Mouse (Mus musculus) stomach, postnatal 0 days (tissue): ENCODE measurements around the gene Gm21094. TPM values are rescaled to one million over a fixed set of nuclear protein-coding genes. Genes with fewer than 3 reads are reported as not detected.
"Not testable (repeated sequence)": the region's sequence is repeated elsewhere in the genome, so short reads cannot be mapped to it uniquely, and the experiment has no call there.

Experiments used
- ATAC-seq: fragments of 200-750 bp; cut with Nextera tagmentation; 2 replicates; pipeline ENCODE4 v1.8.0; 2017; ENCODE audit not compliant: low FRiP score, low TSS enrichment
- DNase-seq: peaks from one replicate; pipeline ENCODE4 v3.0.0-alpha.2; 2016; ENCODE audit warnings: low spot score
- H3K27ac ChIP-seq: fragments of 300-500 bp; sonication (generic); replicated peaks from 2 replicates; pipeline ENCODE4 v1.5.1; 2014; ENCODE audit warnings: mild to moderate bottlenecking, control low read depth
- H3K27me3 ChIP-seq: fragments of 300-500 bp; sonication (generic); 2 replicates; pipeline ENCODE4 v1.6.1; 2014; ENCODE audit warnings: low read length; ENCODE audit not compliant: control insufficient read depth, insufficient read depth
- H3K36me3 ChIP-seq: fragments of 300-500 bp; sonication (generic); 2 replicates; pipeline ENCODE4 v1.6.1; 2014; ENCODE audit warnings: low read length, mixed read lengths; ENCODE audit not compliant: control insufficient read depth, insufficient read depth
- H3K4me1 ChIP-seq: fragments of 300-500 bp; sonication (generic); replicated peaks from 2 replicates; pipeline ENCODE4 v1.6.1; 2014; ENCODE audit warnings: antibody characterized with exemption; ENCODE audit not compliant: control insufficient read depth, insufficient read depth
- H3K4me2 ChIP-seq: fragments of 300-500 bp; sonication (generic); replicated peaks from 2 replicates; pipeline ENCODE4 v1.6.1; 2014; ENCODE audit warnings: low read depth, mild to moderate bottlenecking, control low read depth, moderate library complexity
- H3K4me3 ChIP-seq: fragments of 300-500 bp; sonication (generic); 2 replicates; pipeline ENCODE4 v1.5.1; 2014; ENCODE audit warnings: low read depth, low read length, control low read depth
- H3K9ac ChIP-seq: fragments of 300-500 bp; sonication (generic); 2 replicates; pipeline ENCODE4 v1.6.1; 2014; ENCODE audit warnings: mild to moderate bottlenecking, low read length, control low read depth, mixed read lengths
- H3K9me3 ChIP-seq: fragments of 300-500 bp; sonication (generic); 2 replicates; pipeline ENCODE4 v1.6.1; 2016; ENCODE audit warnings: low read length; ENCODE audit not compliant: control insufficient read depth
- WGBS: fragments of 180-500 bp; shearing (Covaris S2); extraction: QIAGEN DNeasy Blood & Tissue Kit; methylation state at CpG from one replicate; pipeline ENCODE4 v1.1.7; 2014; 5-methylcytosine and 5-hydroxymethylcytosine counted together
- polyA plus RNA-seq: library from polyadenylated mRNA; unstranded; fragments of >200 nt; fragmentation: Nextera tagmentation; extraction: Ambion mirVana; gene quantifications from 2 replicates; pipeline ENCODE4 v1.2.1, GENCODE M21; 2015

The Gm21094 gene
- polyA plus RNA-seq: not detected in 2 replicates

GRCm38 (mm10) chrY:32620343-32620742 is at the start of gene Gm21094:
Gene Gm21094 (minus strand): TSS chrY:32620443.
- H3K9me3 ChIP-seq, H3K4me3 ChIP-seq, DNase-seq, H3K36me3 ChIP-seq, H3K27ac ChIP-seq, H3K4me2 ChIP-seq, H3K9ac ChIP-seq, H3K27me3 ChIP-seq, ATAC-seq, H3K4me1 ChIP-seq: not testable (repeated sequence)
- WGBS: no CpG with 5 or more reads among the region's 8 CpGs
